Mouse (Mus musculus) midbrain, embryonic 15.5 days (tissue): ENCODE data around the gene Gpc1. TPM values are rescaled to one million over a fixed set of nuclear protein-coding genes. Genes with fewer than 3 reads are reported as not detected.

ENCODE experiments used
- ATAC-seq: fragments of 200-750 bp; cut with Nextera tagmentation; replicated peaks from 2 replicates; pipeline ENCODE4 v1.8.0; 2017; ENCODE audit warnings: moderate TSS enrichment
- H3K27ac ChIP-seq: fragments of 300-500 bp; sonication (generic); 2 replicates; pipeline ENCODE4 v1.5.1; 2015; ENCODE audit warnings: mild to moderate bottlenecking, inconsistent platforms
- H3K27me3 ChIP-seq: fragments of 300-500 bp; sonication (generic); replicated peaks from 2 replicates; pipeline ENCODE4 v1.6.1; 2015; ENCODE audit warnings: inconsistent platforms
- H3K36me3 ChIP-seq: fragments of 300-500 bp; sonication (generic); replicated peaks from 2 replicates; pipeline ENCODE4 v1.6.1; 2015; ENCODE audit warnings: inconsistent platforms
- H3K4me1 ChIP-seq: fragments of 300-500 bp; sonication (generic); 2 replicates; pipeline ENCODE4 v1.6.1; 2015; ENCODE audit warnings: inconsistent platforms
- H3K4me2 ChIP-seq: fragments of 300-500 bp; sonication (generic); 2 replicates; pipeline ENCODE4 v1.6.1; 2015; ENCODE audit warnings: inconsistent platforms, mild to moderate bottlenecking, moderate library complexity
- H3K4me3 ChIP-seq: fragments of 300-500 bp; sonication (generic); 2 replicates; pipeline ENCODE4 v1.5.1; 2015; ENCODE audit warnings: mild to moderate bottlenecking, inconsistent platforms
- H3K9ac ChIP-seq: fragments of 300-500 bp; sonication (generic); 2 replicates; pipeline ENCODE4 v1.6.1; 2015; ENCODE audit warnings: mild to moderate bottlenecking, inconsistent platforms
- H3K9me3 ChIP-seq: fragments of 300-500 bp; sonication (generic); 2 replicates; pipeline ENCODE4 v1.6.1; 2016; ENCODE audit warnings: inconsistent platforms
- WGBS: fragments of 180-500 bp; shearing (Covaris S2); methylation state at CpG from one replicate; pipeline ENCODE4 v1.1.7; 2015; ENCODE audit warnings: mixed read lengths; 5-methylcytosine and 5-hydroxymethylcytosine counted together
- polyA plus RNA-seq: library from polyadenylated mRNA; unstranded; fragments of >200 nt; fragmentation: Nextera tagmentation; extraction: Ambion mirVana; gene quantifications from 2 replicates; pipeline ENCODE4 v1.2.1, GENCODE M21; 2015

Gene Gpc1
- polyA plus RNA-seq, 1 experiment from 2014 or later: 62.3 TPM

DNA sequence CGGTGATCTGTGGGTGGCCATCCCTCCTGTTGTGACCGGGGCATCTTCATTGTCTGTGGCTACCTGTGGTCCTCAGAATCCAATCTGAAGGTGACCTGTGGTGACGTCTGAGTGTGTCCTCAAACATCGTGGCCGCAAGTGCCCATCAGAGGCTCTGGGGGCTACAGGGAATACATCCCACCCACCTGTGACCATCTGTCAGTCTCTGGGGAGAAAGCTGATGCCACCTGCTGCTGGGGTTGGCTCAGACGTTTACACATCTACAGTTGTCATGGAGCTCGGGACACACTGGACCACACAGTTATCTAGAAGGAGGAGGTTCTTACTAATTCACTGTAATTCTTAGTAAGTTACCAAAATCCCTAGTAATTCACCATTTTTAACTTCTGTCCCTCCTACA, 7.8 kb downstream of the Gpc1 start:
- Histone ChIP-seq H3K4me3 (no peak overlapping the region), H3K9ac (no peak overlapping the region), H3K27me3 (no peaks in the 10 kb centered on the region), H3K36me3 (no peaks in the 10 kb centered on the region), H3K9me3 (no peaks in the 10 kb centered on the region), H3K4me2 (no peak overlapping the region), H3K4me1 (peaks cover 33% of the 10 kb centered on the region), H3K27ac (no peak overlapping the region)
- WGBS: 78% methylated on average over 7 of the region's 7 CpGs
- ATAC-seq: no peak

DNA sequence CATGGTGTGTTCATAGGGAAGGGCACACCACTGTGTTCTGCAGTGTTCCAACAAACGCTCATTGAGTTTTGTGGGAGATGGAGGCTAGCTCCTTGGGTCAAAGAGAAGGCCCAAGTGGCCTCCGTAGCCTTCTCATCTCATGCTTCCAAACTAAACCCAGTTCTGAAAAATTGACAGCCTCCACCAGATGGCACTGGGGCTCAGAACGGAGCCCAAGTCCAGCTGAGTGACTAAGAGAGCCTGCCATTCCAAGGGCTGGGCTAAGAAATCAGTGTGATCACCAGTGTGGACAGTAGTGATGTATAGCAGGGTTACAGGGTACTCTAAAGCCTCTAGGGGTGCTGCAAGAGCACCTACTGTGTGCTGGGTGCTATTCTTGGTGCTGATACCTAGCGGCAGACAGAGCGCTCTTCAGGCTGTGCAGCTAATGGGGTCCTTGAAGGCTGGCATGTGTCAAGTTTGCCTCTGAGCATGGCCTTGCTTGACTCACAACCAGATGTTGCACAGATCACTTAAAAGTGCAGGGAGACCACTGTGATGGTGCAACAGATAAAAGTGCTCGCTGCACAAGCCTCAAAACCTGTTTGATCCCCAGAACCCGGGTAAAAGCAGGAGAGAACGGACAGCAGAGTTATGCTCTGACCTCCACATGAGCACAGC, 8.9 kb downstream of the Gpc1 start:
- no peak overlapping the region for H3K27ac ChIP-seq
- no peak overlapping the region for H3K4me3 ChIP-seq
- H3K27me3 ChIP-seq: no peaks in the 10 kb centered on the region
- WGBS: 83% methylated on average over 8 of the region's 8 CpGs
- 0 out of 2 replicates have a peak, but pooled peaks have one; percentile 26 for ATAC-seq
- no peak overlapping the region for H3K9ac ChIP-seq
- no peaks in the 10 kb centered on the region for H3K36me3 ChIP-seq
- no peaks in the 10 kb centered on the region for H3K9me3 ChIP-seq
- peaks cover 21% of the 10 kb centered on the region for H3K4me1 ChIP-seq
- H3K4me2 ChIP-seq: no peak overlapping the region

DNA sequence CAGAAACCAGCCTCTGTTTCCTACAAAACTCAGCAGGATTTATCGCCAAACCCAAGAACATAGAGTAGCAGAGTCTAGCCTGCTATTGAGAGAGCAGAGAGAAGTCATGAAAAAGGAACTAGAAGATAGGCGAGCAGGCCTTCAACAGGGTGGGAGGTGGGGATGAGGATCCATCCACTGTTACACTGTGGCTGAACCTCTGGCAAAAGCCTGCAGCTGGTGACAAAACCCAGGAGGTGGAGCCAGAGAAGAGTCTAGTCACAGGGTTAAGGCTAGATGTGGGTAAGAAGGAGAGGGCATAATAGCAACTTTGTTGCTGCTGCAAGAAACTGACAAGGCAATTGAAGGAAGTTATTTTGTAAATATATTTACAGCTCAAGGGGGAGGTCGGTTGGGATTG, 10.0 kb downstream of the Gpc1 start:
- Histone ChIP-seq H3K36me3 (no peaks in the 10 kb centered on the region), H3K27ac (no peak overlapping the region), H3K4me1 (peaks cover 18% of the 10 kb centered on the region), H3K27me3 (no peaks in the 10 kb centered on the region), H3K9ac (no peak overlapping the region), H3K4me3 (no peak overlapping the region), H3K9me3 (no peaks in the 10 kb centered on the region), H3K4me2 (no peak overlapping the region)
- WGBS: 80% methylated on average over 3 of the region's 3 CpGs
- ATAC-seq: no peak

- 81% methylated on average over 7 of the region's 7 CpGs for WGBS
- Histone ChIP-seq H3K4me2 (no peak overlapping the region), H3K9me3 (no peaks in the 10 kb centered on the region), H3K4me3 (no peak overlapping the region), H3K27ac (no peak overlapping the region), H3K9ac (no peak overlapping the region), H3K27me3 (no peaks in the 10 kb centered on the region), H3K36me3 (no peaks in the 10 kb centered on the region), H3K4me1 (peaks cover 32% of the 10 kb centered on the region)
- ATAC-seq: no peak
These were observed 14.4 kb downstream of the Gpc1 start for GRCm38 (mm10) chr1:92845889-92846288.

- H3K27ac ChIP-seq: peak overlapping the region; percentile 98
- H3K4me3 ChIP-seq: peak overlapping the region; percentile 80
- no peaks in the 10 kb centered on the region for H3K27me3 ChIP-seq
- 2% methylated on average over 38 of the region's 41 CpGs for WGBS
- H3K4me2 ChIP-seq: peak overlapping the region; percentile 77
- H3K4me1 ChIP-seq: peaks cover 54% of the 10 kb centered on the region
- no peaks in the 10 kb centered on the region for H3K9me3 ChIP-seq
- peak; percentile 89 for ATAC-seq
- H3K36me3 ChIP-seq: peaks cover 4% of the 10 kb centered on the region; the same call in 1 of the 2 replicates
- H3K9ac ChIP-seq: peak overlapping the region; percentile 96
These were observed 16.7 kb downstream of the Gpc1 start for GRCm38 (mm10) chr1:92847873-92848839.

DNA sequence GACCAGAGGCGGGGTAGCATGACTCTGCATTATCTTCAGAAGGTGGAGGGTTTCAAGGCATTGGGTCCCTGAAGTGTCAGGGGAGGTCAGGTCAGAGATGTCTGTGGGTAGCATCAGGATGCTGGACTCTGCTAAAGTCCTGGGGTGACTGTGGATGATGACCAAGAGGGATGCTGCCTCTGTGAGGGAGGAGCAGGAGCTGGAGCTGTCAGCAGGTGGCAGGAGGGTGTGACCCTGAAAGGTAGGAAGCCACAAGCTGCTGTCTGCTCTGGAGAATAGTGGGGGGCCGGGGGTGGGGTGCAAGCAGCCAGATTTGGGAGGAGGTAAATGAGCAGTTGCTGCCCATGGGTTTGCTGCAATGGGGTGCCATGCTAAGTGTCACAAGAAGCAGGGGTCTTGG, 18.0 kb downstream of the Gpc1 start:
- WGBS: 62% methylated on average over 2 of the region's 2 CpGs
- Histone ChIP-seq H3K9ac (peak overlapping the region; percentile 96), H3K4me3 (peak overlapping the region; percentile 80), H3K27me3 (no peaks in the 10 kb centered on the region), H3K9me3 (no peaks in the 10 kb centered on the region), H3K27ac (peak overlapping the region; percentile 98), H3K4me1 (peaks cover 55% of the 10 kb centered on the region), H3K36me3 (peaks cover 9% of the 10 kb centered on the region; the same call in 1 of the 2 replicates), H3K4me2 (peak overlapping the region; percentile 77)
- ATAC-seq: peak; percentile 2; the same call in 1 of the 2 replicates

GRCm38 (mm10) chr1:92849938-92850574, 18.6 kb downstream of the Gpc1 start:
- H3K4me3 ChIP-seq: peak overlapping the region; percentile 80
- peaks cover 55% of the 10 kb centered on the region for H3K4me1 ChIP-seq
- peaks cover 15% of the 10 kb centered on the region; the same call in 1 of the 2 replicates for H3K36me3 ChIP-seq
- peak overlapping the region; percentile 98 for H3K27ac ChIP-seq
- ATAC-seq: no peak
- peak overlapping the region; percentile 96 for H3K9ac ChIP-seq
- H3K4me2 ChIP-seq: peak overlapping the region; percentile 77
- 52% methylated on average over 13 of the region's 13 CpGs for WGBS
- no peaks in the 10 kb centered on the region for H3K9me3 ChIP-seq
- no peaks in the 10 kb centered on the region for H3K27me3 ChIP-seq

- H3K9ac ChIP-seq: no peak overlapping the region
- H3K36me3 ChIP-seq: peaks cover 31% of the 10 kb centered on the region
- no peak overlapping the region for H3K4me3 ChIP-seq
- H3K27me3 ChIP-seq: no peaks in the 10 kb centered on the region
- H3K4me1 ChIP-seq: peaks cover 48% of the 10 kb centered on the region
- H3K9me3 ChIP-seq: no peaks in the 10 kb centered on the region
- ATAC-seq: no peak
- no peak overlapping the region for H3K27ac ChIP-seq
- WGBS: 93% methylated on average over 2 of the region's 2 CpGs
- no peak overlapping the region for H3K4me2 ChIP-seq
These were observed 21.0 kb downstream of the Gpc1 start for GRCm38 (mm10) chr1:92852450-92852849.

- H3K4me1 ChIP-seq: 0 out of 2 replicates have a peak, but pooled peaks cover 7% of the 10 kb centered on the region
- H3K36me3 ChIP-seq: peaks cover 20% of the 10 kb centered on the region
- no peak overlapping the region for H3K4me3 ChIP-seq
- peak; percentile 10; the same call in 1 of the 2 replicates for ATAC-seq
- H3K27ac ChIP-seq: peak overlapping the region; percentile 26; the same call in 1 of the 2 replicates
- H3K9ac ChIP-seq: no peak overlapping the region
- H3K27me3 ChIP-seq: no peaks in the 10 kb centered on the region
- no peak overlapping the region for H3K4me2 ChIP-seq
- no peaks in the 10 kb centered on the region for H3K9me3 ChIP-seq
- 79% methylated on average over 6 of the region's 6 CpGs for WGBS
These were observed 30.1 kb downstream of the Gpc1 start for GRCm38 (mm10) chr1:92861503-92861902.

- Histone ChIP-seq H3K4me1 (0 out of 2 replicates have a peak, but pooled peaks cover 7% of the 10 kb centered on the region), H3K27me3 (no peaks in the 10 kb centered on the region), H3K36me3 (peaks cover 7% of the 10 kb centered on the region; the same call in 1 of the 2 replicates), H3K4me2 (no peak overlapping the region), H3K27ac (no peak overlapping the region), H3K9me3 (no peaks in the 10 kb centered on the region), H3K4me3 (no peak overlapping the region), H3K9ac (no peak overlapping the region)
- 88% methylated on average over 4 of the region's 4 CpGs for WGBS
- ATAC-seq: no peak
These were observed 31.8 kb downstream of the Gpc1 start for GRCm38 (mm10) chr1:92863268-92863667.

- no peak overlapping the region for H3K9ac ChIP-seq
- no peaks in the 10 kb centered on the region for H3K9me3 ChIP-seq
- ATAC-seq: no peak
- H3K4me2 ChIP-seq: no peak overlapping the region
- no peaks in the 10 kb centered on the region for H3K27me3 ChIP-seq
- H3K36me3 ChIP-seq: no peaks in the 10 kb centered on the region
- H3K4me3 ChIP-seq: no peak overlapping the region
- WGBS: 60% methylated on average over 2 of the region's 2 CpGs
- H3K27ac ChIP-seq: no peak overlapping the region
- 0 out of 2 replicates have a peak, but pooled peaks cover 7% of the 10 kb centered on the region for H3K4me1 ChIP-seq
These were observed 34.7 kb downstream of the Gpc1 start for GRCm38 (mm10) chr1:92866170-92866569.

DNA sequence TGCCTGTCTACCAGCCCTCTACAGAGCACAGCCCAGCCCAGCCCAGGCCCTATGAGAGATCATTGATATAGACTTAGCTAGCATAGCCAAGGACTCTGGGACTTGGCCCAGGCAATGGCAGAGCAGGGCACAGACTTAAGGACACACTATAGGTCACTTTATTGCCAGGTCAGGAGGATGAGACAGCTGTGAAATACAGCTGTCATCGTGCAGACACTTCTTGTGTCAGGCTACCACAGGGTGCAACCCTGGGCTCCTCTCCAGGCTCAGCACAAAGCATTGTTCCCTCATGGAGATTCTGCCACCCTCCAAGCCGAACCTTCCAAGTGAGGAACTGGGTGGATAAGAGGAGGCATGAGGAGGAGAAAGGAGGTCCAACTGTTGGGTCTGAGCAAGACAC, 38.5 kb downstream of the Gpc1 start:
- H3K4me3 ChIP-seq: no peak overlapping the region
- 0 out of 2 replicates have a peak, but pooled peaks cover 7% of the 10 kb centered on the region for H3K4me1 ChIP-seq
- H3K36me3 ChIP-seq: no peaks in the 10 kb centered on the region
- no peak overlapping the region for H3K4me2 ChIP-seq
- no peak for ATAC-seq
- no peaks in the 10 kb centered on the region for H3K27me3 ChIP-seq
- no peaks in the 10 kb centered on the region for H3K9me3 ChIP-seq
- H3K9ac ChIP-seq: no peak overlapping the region
- no peak overlapping the region for H3K27ac ChIP-seq
- WGBS: 74% methylated on average over 2 of the region's 2 CpGs
